Mouse (Mus musculus): ENCODE measurements around the gene C8a.

Gene C8a

GRCm38 (mm10) chr4:104769602-104770001, 106.6 kb downstream of the C8a start:
- DNase-seq (ENCODE audit: low spot score in 2 of 2): no peak

- no peak for DNase-seq (ENCODE audit: low spot score in 2 of 2)
Measured at GRCm38 (mm10) chr4:104768190-104768589, 108.0 kb downstream of the C8a start.

- DNase-seq (ENCODE audit: low spot score in 2 of 2): no peak
Measured at GRCm38 (mm10) chr4:104766065-104766464, 110.1 kb downstream of the C8a start, which contains the start of gene C8b. Gene C8b (plus strand): TSS chr4:104766317.
